Mouse (Mus musculus) liver, embryonic 14.5 days (tissue): Measurements from ENCODE around the gene Poll.

Experiments
- CTCF ChIP-seq: IDR thresholded peaks from 2 replicates; pipeline ENCODE4 v1.5.1; 2016; ENCODE audit warnings: antibody characterized with exemption, low read depth, control low read depth
- EP300 ChIP-seq: IDR thresholded peaks from 2 replicates; pipeline ENCODE4 v1.6.1; 2016; ENCODE audit warnings: antibody characterized with exemption, low read depth

DNA sequence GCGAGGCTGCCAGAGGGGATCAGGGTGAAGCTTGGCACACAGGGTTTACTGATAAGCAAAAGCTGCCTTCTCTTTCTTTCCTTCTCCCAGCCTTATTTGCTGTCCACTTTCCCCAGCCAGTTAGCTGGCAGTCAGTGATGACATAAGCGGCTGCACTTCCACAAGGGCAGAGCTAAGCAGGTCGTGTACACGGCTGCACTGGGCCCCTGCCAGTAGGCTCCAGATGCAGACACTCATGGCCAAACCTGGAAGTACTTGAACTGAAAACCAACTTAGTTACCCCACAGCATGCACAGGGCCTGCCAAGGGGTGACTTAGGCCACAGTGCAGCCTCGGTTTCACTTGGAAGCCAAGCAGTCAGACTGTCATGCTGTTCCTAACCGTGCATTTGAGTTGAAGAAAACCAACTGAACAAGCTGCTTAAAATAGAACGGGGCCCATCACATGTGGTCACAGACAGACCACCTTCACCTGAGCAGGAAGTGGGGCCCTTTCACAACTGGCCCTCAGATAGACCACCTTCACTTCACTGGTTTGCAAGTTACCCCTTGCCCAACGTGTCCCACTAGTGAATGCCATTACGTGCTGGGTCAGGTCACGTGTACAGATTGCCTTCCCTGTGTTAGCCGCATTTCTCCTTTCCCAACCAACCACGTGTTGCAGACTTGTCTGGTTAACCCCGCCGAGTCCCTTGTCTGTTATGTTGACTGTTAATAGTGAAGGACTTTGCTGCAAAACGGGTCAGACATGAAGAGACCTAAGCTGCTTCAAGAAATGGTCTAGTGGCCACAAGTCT lies 29.9 kb downstream of the Poll start:
- TF ChIP-seq EP300 (no peak), CTCF (no peak)
